Mouse (Mus musculus) CD4-positive, CD25-positive, alpha-beta regulatory T cell, adult 4 months (primary cell): ENCODE results near the gene D130040H23Rik. TPM values are rescaled to one million over a fixed set of nuclear protein-coding genes. Genes with fewer than 3 reads are reported as not detected.
A peak's percentile ranks its signal among the peaks of the same experiment; 100 is the strongest.
"Not testable (repeated sequence)": the region's sequence is repeated elsewhere in the genome, so short reads cannot be mapped to it uniquely, and the experiment has no call there.

Experiments used
- ATAC-seq: one replicate; pipeline ENCODE4 v1.8.0; 2017
- polyA plus RNA-seq, 2 experiments: library from polyadenylated mRNA; unstranded; fragments of 100-300 nt; shearing (Covaris generic); gene quantifications; one replicate each; pipeline ENCODE4 v1.2.1; 2017

The D130040H23Rik gene
- 10 to 100 TPM; 36.7 to 37.4 TPM for polyA plus RNA-seq

DNA sequence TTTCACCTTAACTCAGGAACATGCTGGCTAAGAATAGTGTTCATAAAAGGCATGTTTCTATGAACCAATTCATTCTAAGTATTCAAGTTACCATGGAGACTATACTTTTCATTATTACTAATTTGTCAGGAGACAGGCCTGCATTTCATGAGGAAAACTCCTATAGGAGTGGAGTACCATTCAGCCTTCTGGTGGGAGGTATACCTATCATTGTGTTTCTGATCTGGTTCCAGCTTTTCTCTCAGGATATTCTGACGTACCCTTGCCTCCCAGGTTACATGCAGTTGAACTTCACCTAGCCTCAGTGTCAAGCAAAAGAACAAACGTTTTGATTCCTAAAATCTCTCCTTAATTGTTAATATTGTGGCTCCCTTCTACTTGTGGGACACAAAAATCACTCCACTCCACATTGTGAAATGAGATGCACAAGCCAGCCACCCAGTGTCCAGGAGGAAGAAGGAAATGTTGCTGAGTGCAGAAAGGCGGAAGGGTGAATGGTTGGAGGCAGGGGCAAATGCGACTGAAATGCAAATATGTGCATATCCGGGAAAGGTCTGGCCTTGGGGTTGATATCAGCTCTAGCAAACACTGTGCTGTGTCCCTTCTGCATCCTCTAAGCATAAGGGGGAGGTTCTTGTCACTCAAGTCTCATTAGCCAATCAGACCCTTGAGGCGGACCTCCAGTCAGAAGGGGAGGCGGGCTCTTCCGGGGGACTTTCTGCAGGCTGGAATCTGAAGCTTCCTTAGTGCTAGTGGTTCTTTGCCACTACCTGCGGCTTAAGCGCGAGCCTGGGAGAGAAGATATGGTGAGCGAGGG is at the start of gene D130040H23Rik:
Gene D130040H23Rik, plus strand, starts transcription at position 695 of the 817 bp plus-strand sequence.
- peak; percentile 100 for ATAC-seq

GRCm38 (mm10) chr8:69242541-69242940 is 28.3 kb upstream of the D130040H23Rik start:
- ATAC-seq: no peak

GRCm38 (mm10) chr8:69268525-69268924 is 2.4 kb upstream of the D130040H23Rik start:
- no peak for ATAC-seq

DNA sequence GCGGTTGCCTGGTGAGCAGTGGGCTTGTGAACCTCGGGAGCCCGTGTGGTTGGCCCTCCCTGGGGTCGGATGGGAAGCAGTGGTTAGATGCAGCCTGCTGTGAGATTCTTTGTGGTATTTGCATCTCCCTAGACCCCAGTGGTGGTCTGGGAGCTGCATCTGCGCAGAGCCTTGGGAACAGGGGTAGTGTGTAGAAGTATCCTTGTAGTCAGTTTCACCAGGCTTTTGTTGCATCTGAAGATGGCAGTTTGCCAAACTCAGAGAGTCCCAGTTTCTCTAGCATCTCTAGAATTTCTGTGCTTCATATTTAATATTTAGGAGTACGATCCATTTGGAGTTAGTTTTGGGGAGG is 299 bp downstream of the D130040H23Rik start:
- no peak for ATAC-seq

GRCm38 (mm10) chr8:69272435-69272834 is 1.6 kb downstream of the D130040H23Rik start:
- no peak for ATAC-seq

DNA sequence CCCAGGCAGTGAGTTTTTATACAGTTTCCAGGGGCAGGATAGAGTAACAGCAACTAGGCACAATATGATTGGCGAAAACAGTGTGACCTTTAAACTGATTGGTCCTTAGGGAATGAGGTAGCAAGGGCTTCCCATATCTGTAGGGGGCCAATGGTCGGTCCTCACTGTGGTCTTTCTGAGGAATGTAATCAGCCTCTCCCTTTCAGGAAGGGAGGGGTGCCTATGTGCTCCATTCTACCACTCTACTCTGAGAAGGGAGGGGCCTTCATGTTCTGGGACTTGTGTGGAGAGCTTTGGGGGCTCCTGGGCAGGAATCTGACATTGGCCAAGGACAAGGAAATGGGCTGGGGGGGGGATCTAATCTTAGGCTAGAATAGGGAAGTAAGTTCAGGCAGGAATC is 53.9 kb downstream of the D130040H23Rik start:
- ATAC-seq: no peak

- peak; percentile 74 for ATAC-seq
Observed at GRCm38 (mm10) chr8:69328301-69329288, 57.7 kb downstream of the D130040H23Rik start.

GRCm38 (mm10) chr8:69329289-69329688 is 58.4 kb downstream of the D130040H23Rik start:
- not testable (repeated sequence) for ATAC-seq

Other genes starting within 250 kb of the D130040H23Rik start
- gene Zfp930, start 62.0 kb upstream of the D130040H23Rik start, polyA plus RNA-seq: 10 to 100 TPM; 15.8 to 21.8 TPM
- not detected for gene Gm9495, start 182.5 kb downstream of the D130040H23Rik start, polyA plus RNA-seq